Mouse (Mus musculus) subcutaneous adipose tissue, adult 2 months (tissue): Measurements from ENCODE around the gene Mill1. TPM values are rescaled to one million over a fixed set of nuclear protein-coding genes. Genes with fewer than 3 reads are reported as not detected.

Source experiments
- polyA plus RNA-seq: library from polyadenylated mRNA; depleted of rRNA; stranded (reverse); fragments of >200 nt; gene quantifications from 2 replicates; pipeline ENCODE4 v1.2.3, GENCODE M21; 2012; ENCODE audit warnings: low replicate concordance; rRNA removed

Mill1 gene
- not detected in 2 replicates for polyA plus RNA-seq

GRCm38 (mm10) chr7:18245047-18245446 is at the start of gene Mill1:
Mill1 (plus strand) TSS chr7:18245347.

Other genes starting within 250 kb of the Mill1 start
- gene Ceacam13, start 235.5 kb upstream of the Mill1 start, polyA plus RNA-seq, result not detected in 2 replicates
- not detected in 2 replicates for gene Ceacam12, start 179.4 kb upstream of the Mill1 start, polyA plus RNA-seq
- not detected in 2 replicates for gene Igfl3, start 68.9 kb upstream of the Mill1 start, polyA plus RNA-seq
- not detected in 2 replicates for gene Psg18, start 109.7 kb downstream of the Mill1 start, polyA plus RNA-seq
- gene Psg28, start 186.7 kb downstream of the Mill1 start, polyA plus RNA-seq, result not detected in 2 replicates
- gene Psg26, start 238.8 kb downstream of the Mill1 start, polyA plus RNA-seq, result not detected in 2 replicates